Mouse (Mus musculus) forebrain, embryonic 14.5 days (tissue): ENCODE results near the gene Syvn1. TPM values are rescaled to one million over a fixed set of nuclear protein-coding genes. Genes with fewer than 3 reads are reported as not detected.

Source experiments
- microRNA-seq: library from miRNA; unstranded; fragments of <30 nt; microRNA quantifications from one replicate; pipeline ENCODE4, GENCODE M21; 2016
- polyA plus RNA-seq: library from polyadenylated mRNA; unstranded; fragments of >200 nt; fragmentation: Nextera tagmentation; extraction: Ambion mirVana; gene quantifications from 2 replicates; pipeline ENCODE4 v1.2.1, GENCODE M21; 2014

Gene Syvn1
- polyA plus RNA-seq, 1 experiment from 2014 or later, result 17.6 TPM

Small RNA genes within 50 kb of the gene (microRNA-seq; reads per million reads assigned to microRNA genes)
- gene Mir6988, result 1.1 reads per million

Other genes with a start within 250 kb of the Syvn1 start
- 13.1 and 16.0 TPM in 2 replicates for gene Frmd8, start 171.3 kb upstream of the Syvn1 start, polyA plus RNA-seq
- 1.7 TPM in 2 replicates for gene Slc25a45, start 168.8 kb upstream of the Syvn1 start, polyA plus RNA-seq
- gene Tigd3, start 152.4 kb upstream of the Syvn1 start, polyA plus RNA-seq, result 7.0 and 7.1 TPM in 2 replicates
- 127 and 136 TPM in 2 replicates for gene Dpf2, start 133.6 kb upstream of the Syvn1 start, polyA plus RNA-seq
- 7.9 and 9.6 TPM in 2 replicates for gene Cdc42ep2, start 121.8 kb upstream of the Syvn1 start, polyA plus RNA-seq
- gene Pola2, start 82.4 kb upstream of the Syvn1 start, polyA plus RNA-seq, result 35.5 and 41.1 TPM in 2 replicates
- gene Slc22a20, start 60.4 kb upstream of the Syvn1 start, polyA plus RNA-seq, result not detected in 2 replicates
- gene Capn1, start 30.7 kb upstream of the Syvn1 start, polyA plus RNA-seq, result 2.4 TPM in 2 replicates
- 82.8 and 85.5 TPM in 2 replicates for gene Mrpl49, start 11.2 kb downstream of the Syvn1 start, polyA plus RNA-seq
- 626 and 785 TPM in 2 replicates for gene Fau, start 11.3 kb downstream of the Syvn1 start, polyA plus RNA-seq
- gene Znhit2, start 14.6 kb downstream of the Syvn1 start, polyA plus RNA-seq, result 38.2 and 40.5 TPM in 2 replicates
- gene Tm7sf2, start 21.8 kb downstream of the Syvn1 start, polyA plus RNA-seq, result 32.6 and 35.6 TPM in 2 replicates
- gene Vps51, start 30.7 kb downstream of the Syvn1 start, polyA plus RNA-seq, result 59.5 and 73.9 TPM in 2 replicates
- not detected in 2 replicates for gene Tmem262, start 33.5 kb downstream of the Syvn1 start, polyA plus RNA-seq
- 1.1 and 1.4 TPM in 2 replicates for gene Gm28374, start 35.7 kb downstream of the Syvn1 start, polyA plus RNA-seq
- gene Zfpl1, start 38.4 kb downstream of the Syvn1 start, polyA plus RNA-seq, result 81.1 and 87.2 TPM in 2 replicates
- gene Cdca5, start 38.4 kb downstream of the Syvn1 start, polyA plus RNA-seq, result 20.0 and 28.2 TPM in 2 replicates
- gene AC131692.1, start 47.8 kb downstream of the Syvn1 start, polyA plus RNA-seq, result not detected in 2 replicates
- gene Naaladl1, start 59.2 kb downstream of the Syvn1 start, polyA plus RNA-seq, result 0.36 and 0.42 TPM in 2 replicates
- gene Sac3d1, start 72.1 kb downstream of the Syvn1 start, polyA plus RNA-seq, result 56.4 and 57.6 TPM in 2 replicates
- gene Snx15, start 81.7 kb downstream of the Syvn1 start, polyA plus RNA-seq, result 45.6 and 50.2 TPM in 2 replicates
- not detected in 2 replicates for gene Batf2, start 94.4 kb downstream of the Syvn1 start, polyA plus RNA-seq
- 80.3 and 90.2 TPM in 2 replicates for gene Arl2, start 95.0 kb downstream of the Syvn1 start, polyA plus RNA-seq
- not detected in 2 replicates for gene Majin, start 137.8 kb downstream of the Syvn1 start, polyA plus RNA-seq
- gene Gpha2, start 179.8 kb downstream of the Syvn1 start, polyA plus RNA-seq, result 0.30 TPM in 1 of 2 replicates, not detected in the other
- gene Ppp2r5b, start 189.3 kb downstream of the Syvn1 start, polyA plus RNA-seq, result 74.3 and 98.9 TPM in 2 replicates
- gene Atg2a, start 195.1 kb downstream of the Syvn1 start, polyA plus RNA-seq, result 7.9 and 9.6 TPM in 2 replicates
- gene Ehd1, start 230.1 kb downstream of the Syvn1 start, polyA plus RNA-seq, result 71.3 and 79.8 TPM in 2 replicates